Mouse (Mus musculus) c-Kit-positive CD71-positive TER-119-negative erythroid progenitor cells, embryonic 14.5 days (primary cell): ENCODE results near the gene Gm48552.
A peak's percentile ranks its signal among the peaks of the same experiment; 100 is the strongest.

ENCODE experiments used
- DNase-seq: peaks from one replicate; pipeline ENCODE4 v3.0.0-alpha.2; 2013; ENCODE audit warnings: low read depth

The Gm48552 gene

GRCm38 (mm10) chr10:81362336-81362949 is 26.4 kb upstream of the Gm48552 start:
- DNase-seq = peak; percentile 66

GRCm38 (mm10) chr10:81363436-81364346 is 25.1 kb upstream of the Gm48552 start:
- DNase-seq = no peak

- DNase-seq = no peak
These were observed 24.1 kb upstream of the Gm48552 start for GRCm38 (mm10) chr10:81364666-81365065.

GRCm38 (mm10) chr10:81365073-81365472 is 23.7 kb upstream of the Gm48552 start:
- DNase-seq = no peak

- no peak for DNase-seq
These were observed 22.9 kb upstream of the Gm48552 start, which contains the start of gene 4930404N11Rik for GRCm38 (mm10) chr10:81365672-81366476. 4930404N11Rik (minus strand) TSS chr10:81365816.

GRCm38 (mm10) chr10:81366477-81367206 is 22.2 kb upstream of the Gm48552 start:
- no peak for DNase-seq

- no peak for DNase-seq
These were observed 21.7 kb upstream of the Gm48552 start for GRCm38 (mm10) chr10:81367207-81367495.

- no peak for DNase-seq
These were observed 13.5 kb upstream of the Gm48552 start for GRCm38 (mm10) chr10:81375322-81375721.

GRCm38 (mm10) chr10:81376561-81377361 is 12.0 kb upstream of the Gm48552 start:
- peak; percentile 71 for DNase-seq

- no peak for DNase-seq
These were observed 11.5 kb upstream of the Gm48552 start for GRCm38 (mm10) chr10:81377362-81377664.

GRCm38 (mm10) chr10:81377793-81378552 is 10.8 kb upstream of the Gm48552 start, which contains the start of gene Fzr1:
Fzr1 (minus strand) TSS chr10:81378516.
- no peak for DNase-seq

GRCm38 (mm10) chr10:81378553-81379182 is 10.1 kb upstream of the Gm48552 start:
- peak; percentile 100 for DNase-seq

- DNase-seq = no peak
These were observed 9.6 kb upstream of the Gm48552 start for GRCm38 (mm10) chr10:81379183-81379553.

GRCm38 (mm10) chr10:81379809-81380378 is 8.9 kb upstream of the Gm48552 start:
- no peak for DNase-seq

- DNase-seq = peak; percentile 98
These were observed 6.8 kb upstream of the Gm48552 start for GRCm38 (mm10) chr10:81382039-81382438.

- DNase-seq = peak; percentile 98
These were observed 4.8 kb upstream of the Gm48552 start, which contains the start of the genes Dohh and Gm48551 for GRCm38 (mm10) chr10:81383802-81384604. Dohh (plus strand) TSS chr10:81384428. Gm48551 (plus strand) TSS chr10:81384466.

GRCm38 (mm10) chr10:81384605-81384982 is 4.2 kb upstream of the Gm48552 start:
- DNase-seq = no peak

GRCm38 (mm10) chr10:81385603-81386306 is 3.0 kb upstream of the Gm48552 start:
- no peak for DNase-seq
